Mouse (Mus musculus) R1 (cell line): ENCODE data around the gene Fkbp3.

Experiments
- DNase-seq: peaks from one replicate; pipeline ENCODE4 v3.0.0-alpha.2; 2018; ENCODE audit warnings: low read depth, low spot score

The Fkbp3 gene

DNA sequence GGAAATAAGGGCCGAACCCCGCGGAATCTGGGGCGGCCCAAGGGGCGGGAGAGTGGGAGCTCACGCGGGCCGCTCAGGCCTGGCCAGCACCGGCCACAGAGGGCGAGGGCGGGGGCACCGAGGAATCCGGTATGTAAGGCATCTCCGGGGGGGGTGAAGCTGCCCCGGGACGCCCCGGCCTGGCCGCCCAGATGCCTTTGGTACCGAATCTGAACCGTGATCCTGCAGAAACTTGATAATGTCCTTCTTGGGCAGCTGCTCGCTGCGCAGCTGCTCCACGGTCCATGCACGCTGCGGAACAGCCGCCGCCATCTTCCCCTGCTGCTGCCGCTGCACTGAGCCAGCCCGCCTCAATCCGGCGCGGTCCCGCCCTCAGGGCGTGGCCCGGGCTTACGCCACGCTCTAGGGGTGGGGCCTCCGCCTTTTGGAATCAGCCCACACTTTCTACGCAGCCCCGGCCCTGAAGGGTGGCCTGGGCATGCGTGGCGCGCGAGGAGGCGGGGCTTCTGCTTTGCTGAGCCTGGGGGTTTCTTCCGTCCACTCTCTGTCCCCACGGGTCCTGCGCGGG is at the start of gene Fkbp3:
Gene Fkbp3 (minus strand): TSS at position 397 of the 568 bp plus-strand sequence.
- DNase-seq = peak; percentile 95

- DNase-seq = peak; percentile 81
Observed at GRCm38 (mm10) chr12:65119451-65119850, 45.6 kb upstream of the Fkbp3 start.

DNA sequence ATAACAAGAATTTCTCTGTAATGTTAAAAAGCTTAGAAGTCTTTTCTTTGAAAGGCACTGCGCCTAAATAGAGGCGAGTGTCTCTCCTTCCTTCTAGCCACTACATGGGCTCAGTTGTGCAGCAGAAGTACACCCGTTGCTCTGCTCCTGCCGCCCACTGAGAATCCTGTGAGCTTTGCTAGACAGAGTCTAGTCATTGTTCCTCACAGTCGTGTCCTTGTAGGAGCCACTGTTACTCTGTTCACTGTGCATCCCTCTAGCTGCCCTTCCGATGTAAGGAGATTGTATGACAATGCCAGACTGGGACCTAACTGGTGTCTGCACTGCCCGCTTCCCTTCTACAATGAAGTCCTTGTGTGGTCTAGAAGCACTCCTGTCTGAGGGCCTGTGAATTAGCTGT is 45.2 kb upstream of the Fkbp3 start:
- peak; percentile 71 for DNase-seq

GRCm38 (mm10) chr12:65114978-65115377 is 41.2 kb upstream of the Fkbp3 start:
- DNase-seq = peak; percentile 80

GRCm38 (mm10) chr12:65113925-65114324 is 40.1 kb upstream of the Fkbp3 start:
- DNase-seq = peak; percentile 49

- peak; percentile 83 for DNase-seq
Observed at GRCm38 (mm10) chr12:65112811-65113210, 39.0 kb upstream of the Fkbp3 start.

DNA sequence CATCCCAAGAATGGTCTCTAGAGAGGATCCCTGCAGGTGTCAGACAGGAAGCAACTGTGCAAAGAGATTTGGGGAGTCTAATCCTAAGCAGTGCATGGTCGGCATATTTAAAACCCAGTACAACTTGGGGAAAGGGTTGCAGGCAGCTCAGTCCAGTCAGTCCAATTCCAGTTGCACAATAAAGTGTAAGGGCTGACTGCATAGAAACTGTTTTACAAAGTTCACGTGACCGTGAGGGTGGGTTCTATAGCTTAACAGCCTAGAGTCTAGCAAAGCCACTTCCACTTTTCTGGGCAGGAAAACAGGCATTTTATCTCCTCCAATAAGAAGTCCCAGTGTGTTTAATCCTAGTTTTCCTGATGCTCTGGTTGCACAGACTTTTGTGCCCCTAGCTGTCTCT is 37.7 kb upstream of the Fkbp3 start:
- DNase-seq = peak; percentile 40

DNA sequence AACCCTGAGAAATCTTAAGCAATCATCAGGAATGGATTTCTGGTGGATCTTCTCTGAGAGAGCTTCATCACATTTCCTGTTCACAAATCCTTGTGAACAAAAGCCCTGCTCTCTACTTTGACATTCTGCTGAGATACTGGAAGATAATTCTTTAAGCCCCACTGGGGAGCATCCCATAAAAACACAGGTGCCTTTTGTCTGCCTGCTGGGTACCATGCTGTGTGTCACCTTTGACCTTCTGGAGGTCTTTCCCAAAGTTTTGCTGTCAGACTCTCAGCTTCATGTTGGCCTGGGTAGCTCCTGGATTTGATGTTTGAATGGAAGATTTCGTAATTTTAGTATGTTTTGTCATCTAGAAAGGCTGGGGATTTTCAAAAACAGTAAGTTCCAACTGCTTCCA is 34.9 kb upstream of the Fkbp3 start:
- DNase-seq = peak; percentile 91

DNA sequence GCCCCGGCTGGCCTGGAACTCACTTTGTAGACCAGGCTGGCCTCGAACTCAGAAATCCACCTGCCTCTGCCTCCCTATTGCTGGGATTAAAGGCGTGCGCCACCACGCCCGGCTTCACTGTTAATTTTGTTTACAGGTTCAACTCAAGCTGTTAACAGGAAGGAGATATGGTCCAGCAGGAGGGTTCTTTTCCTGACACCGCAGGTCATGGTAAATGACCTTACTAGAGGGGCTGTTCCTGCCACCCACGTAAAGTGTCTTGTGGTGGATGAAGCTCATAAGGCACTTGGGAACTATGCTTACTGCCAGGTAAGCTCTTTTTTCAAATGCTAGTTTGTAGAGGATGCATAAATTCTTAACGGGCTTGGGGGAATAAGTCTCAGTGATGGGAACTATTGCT is 3.1 kb upstream of the Fkbp3 start:
- no peak for DNase-seq

DNA sequence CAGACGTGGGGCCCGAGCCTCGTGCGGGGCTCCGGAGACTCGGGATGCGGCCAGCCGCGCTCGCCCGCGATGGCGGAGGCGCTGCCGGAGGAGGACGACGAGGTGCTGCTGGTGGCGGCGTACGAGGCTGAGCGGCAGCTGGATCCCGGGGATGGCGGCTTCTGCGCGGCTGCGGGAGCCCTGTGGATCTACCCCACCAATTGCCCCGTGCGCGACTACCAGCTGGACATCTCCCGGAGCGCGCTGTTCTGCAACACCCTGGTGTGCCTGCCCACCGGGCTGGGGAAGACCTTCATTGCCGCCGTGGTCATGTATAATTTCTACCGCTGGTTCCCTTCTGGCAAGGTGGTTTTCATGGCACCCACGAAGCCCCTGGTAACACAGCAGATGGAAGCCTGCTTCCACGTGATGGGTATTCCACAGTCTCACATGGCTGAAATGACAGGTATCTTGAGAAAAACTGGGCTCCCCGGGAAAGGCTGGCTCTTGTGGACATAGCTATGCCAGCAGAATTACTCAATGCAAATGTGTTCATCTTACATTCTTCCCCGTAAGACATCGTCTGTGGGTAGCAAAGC is 2.0 kb upstream of the Fkbp3 start:
- peak; percentile 45 for DNase-seq

DNA sequence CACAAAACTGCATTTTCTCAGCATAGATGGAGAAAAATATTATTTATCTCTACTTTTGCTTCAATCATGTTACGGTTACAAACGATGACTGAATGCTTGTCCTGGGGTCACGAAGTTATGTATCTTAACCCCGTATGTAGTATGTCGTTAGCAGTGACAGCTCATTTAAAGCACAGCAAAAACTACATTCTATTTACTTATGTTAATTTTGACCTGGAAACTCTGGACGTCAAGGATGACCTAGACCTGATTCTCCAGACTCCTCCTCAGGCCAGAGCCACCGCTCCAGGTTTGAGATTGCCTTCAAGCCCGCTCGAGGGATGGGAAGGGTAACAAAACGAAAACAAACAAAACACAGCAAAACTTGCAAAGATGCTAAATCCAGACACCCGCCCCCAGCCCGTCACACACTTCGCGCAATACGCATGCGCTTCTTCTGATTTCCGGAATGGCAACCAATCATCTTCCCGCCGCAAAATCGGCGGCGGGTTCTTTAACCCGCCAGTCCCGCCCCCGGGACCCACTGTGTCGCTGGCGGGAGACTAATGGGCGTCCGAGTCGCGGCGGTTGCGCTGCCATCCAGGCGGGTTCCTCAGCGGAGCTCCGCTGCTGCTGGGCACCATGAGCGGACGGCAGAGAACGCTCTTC is 1.4 kb upstream of the Fkbp3 start, which contains the start of gene Fancm:
Gene Fancm (plus strand): TSS at position 519 of the 648 bp plus-strand sequence.
- DNase-seq = peak; percentile 94

DNA sequence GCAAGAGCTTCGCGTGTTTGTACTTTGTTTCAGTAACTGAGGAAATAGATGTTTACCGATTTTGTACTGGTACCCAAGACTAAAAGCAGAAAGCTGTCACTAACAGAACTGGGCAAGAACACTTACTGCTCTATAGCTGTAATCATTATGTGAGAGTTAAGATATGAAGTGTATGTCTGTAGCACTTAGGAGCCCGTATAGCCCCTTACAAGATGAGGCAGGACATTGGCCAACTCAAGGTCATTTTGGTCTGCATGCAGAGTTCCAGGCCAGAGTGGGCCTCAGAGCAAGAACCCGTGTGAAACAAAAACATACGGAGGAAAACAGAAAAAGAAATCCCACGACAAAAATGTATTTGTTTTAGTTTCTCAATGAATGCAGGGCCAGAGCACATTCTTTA is 844 bp upstream of the Fkbp3 start:
- no peak for DNase-seq

- peak; percentile 43 for DNase-seq
Observed at GRCm38 (mm10) chr12:65072911-65073610, 746 bp downstream of the Fkbp3 start.

- DNase-seq = no peak
Observed at GRCm38 (mm10) chr12:65068409-65068808, 5.4 kb downstream of the Fkbp3 start.

- no peak for DNase-seq
Observed at GRCm38 (mm10) chr12:65066234-65066633, 7.6 kb downstream of the Fkbp3 start.

DNA sequence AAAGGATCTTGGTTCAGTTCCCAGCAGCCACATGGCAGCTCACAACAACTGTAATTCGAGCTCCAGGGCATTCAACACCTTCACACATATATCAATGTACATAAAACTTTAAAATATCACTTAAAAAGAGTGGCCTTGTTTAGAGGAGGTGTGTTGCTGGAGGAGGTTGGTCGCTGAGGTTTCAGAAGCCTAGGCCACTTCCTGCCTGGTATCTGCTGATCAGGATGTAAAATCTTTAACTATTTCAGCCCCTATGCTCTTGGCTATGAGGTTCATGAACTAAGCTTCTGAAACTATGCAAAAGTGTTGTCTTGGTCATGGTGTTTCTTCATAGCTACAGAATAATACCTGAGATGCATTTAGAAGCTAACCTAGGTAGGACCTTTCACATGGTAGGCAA is 8.6 kb downstream of the Fkbp3 start:
- no peak for DNase-seq

GRCm38 (mm10) chr12:65061082-65061481 is 12.7 kb downstream of the Fkbp3 start:
- DNase-seq = no peak

- no peak for DNase-seq
Observed at GRCm38 (mm10) chr12:65058203-65058602, 15.6 kb downstream of the Fkbp3 start.

DNA sequence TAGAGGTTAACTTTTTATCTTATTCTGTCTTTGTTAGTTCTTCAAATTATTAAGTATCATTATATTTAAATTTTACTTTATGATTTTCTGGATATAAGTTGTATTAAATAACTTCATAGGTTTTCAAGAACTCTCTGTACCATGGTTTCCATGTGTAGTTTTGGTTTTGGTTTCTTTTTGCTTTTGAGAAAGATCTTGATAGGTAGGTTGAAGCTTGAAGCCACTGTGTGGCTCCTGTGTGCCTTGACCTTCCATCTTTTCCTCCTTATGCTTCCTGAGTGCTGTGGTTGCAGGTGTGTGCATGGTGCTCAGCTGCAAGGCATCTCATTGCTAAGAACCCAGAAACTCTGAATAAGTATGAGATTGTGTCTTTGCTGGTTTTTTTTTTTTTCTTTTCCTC is 25.0 kb downstream of the Fkbp3 start:
- DNase-seq = no peak

GRCm38 (mm10) chr12:65037546-65037937 is 36.3 kb downstream of the Fkbp3 start:
- no peak for DNase-seq

GRCm38 (mm10) chr12:65036892-65037545 is 36.8 kb downstream of the Fkbp3 start:
- no peak for DNase-seq
